Mouse (Mus musculus): ENCODE data around the gene Tpcn1. TPM values are rescaled to one million over a fixed set of nuclear protein-coding genes. Genes with fewer than 3 reads are reported as not detected.

Tpcn1 gene
- polyA plus RNA-seq, 2 experiments, result 17.8 to 19.3 TPM

GRCm38 (mm10) chr5:120566101-120566500, 22.4 kb downstream of the Tpcn1 start:
- ATAC-seq (ENCODE audit: insufficient read depth), result no peak
- peaks cover 4 to 20% of the 10 kb centered on the region in 2 experiments for H3K4me1 ChIP-seq (replicated peaks; ENCODE audit: control insufficient read depth in 2 of 2, insufficient read depth in 2 of 2, low read length in 1 of 2)
- H3K27ac ChIP-seq, result no peak overlapping the region
- H3K4me3 ChIP-seq (ENCODE audit: insufficient read depth in 1 of 2, low read depth in 2 of 2, low read length in 2 of 2), result no peak overlapping the region
- TF ChIP-seq EP300 (IDR thresholded peaks at IDR 0.05; ENCODE audit: low read depth), result no peak
- no peak for TF ChIP-seq CTCF (IDR thresholded peaks at IDR 0.05; ENCODE audit: low read depth)
- no peaks in the 10 kb centered on the region for H3K9me3 ChIP-seq (ENCODE audit: control insufficient read depth, low read length)
- no peak overlapping the region for H3K4me2 ChIP-seq (ENCODE audit: low read depth)
- DNase-seq (ENCODE audit: low read depth in 3 of 3, low spot score in 3 of 3), result no peak
- no peaks in the 10 kb centered on the region for H3K27me3 ChIP-seq (ENCODE audit: control insufficient read depth, insufficient read depth, low read length)
- WGBS (ENCODE audit: insufficient replicate concordance), result 89% methylated on average over 5 of the region's 5 CpGs
- H3K36me3 ChIP-seq (replicated peaks; ENCODE audit: control insufficient read depth, insufficient read depth, low read depth), result no peaks in the 10 kb centered on the region
- H3K9ac ChIP-seq (replicated peaks), result no peak overlapping the region

GRCm38 (mm10) chr5:120565171-120565905, 23.1 kb downstream of the Tpcn1 start:
- 71% methylated on average over 15 of the region's 15 CpGs for WGBS (ENCODE audit: insufficient replicate concordance)
- TF ChIP-seq EP300 (IDR thresholded peaks at IDR 0.05; ENCODE audit: low read depth), result no peak
- TF ChIP-seq CTCF (IDR thresholded peaks at IDR 0.05; ENCODE audit: low read depth), result no peak
- Histone ChIP-seq H3K36me3 (replicated peaks; ENCODE audit: control insufficient read depth, insufficient read depth, low read depth) (no peaks in the 10 kb centered on the region), H3K27me3 (ENCODE audit: control insufficient read depth, insufficient read depth, low read length) (no peaks in the 10 kb centered on the region), H3K4me2 (ENCODE audit: low read depth) (no peak overlapping the region), H3K27ac (no peak overlapping the region), H3K9me3 (ENCODE audit: control insufficient read depth, low read length) (no peaks in the 10 kb centered on the region), H3K9ac (replicated peaks) (no peak overlapping the region), H3K4me1 (replicated peaks; ENCODE audit: control insufficient read depth in 2 of 2, insufficient read depth in 2 of 2, low read length in 1 of 2) (peaks cover 4 to 20% of the 10 kb centered on the region in 2 experiments), H3K4me3 (ENCODE audit: insufficient read depth in 1 of 2, low read depth in 2 of 2, low read length in 2 of 2) (no peak overlapping the region)
- DNase-seq (ENCODE audit: low read depth in 3 of 3, low spot score in 3 of 3) (no peak), ATAC-seq (ENCODE audit: insufficient read depth) (peak; percentile 25; the same call in 1 of the 2 replicates)

GRCm38 (mm10) chr5:120563914-120564311, 24.6 kb downstream of the Tpcn1 start:
- Histone ChIP-seq H3K9me3 (ENCODE audit: control insufficient read depth, low read length) (no peaks in the 10 kb centered on the region), H3K27me3 (ENCODE audit: control insufficient read depth, insufficient read depth, low read length) (no peaks in the 10 kb centered on the region), H3K4me2 (ENCODE audit: low read depth) (no peak overlapping the region), H3K36me3 (replicated peaks; ENCODE audit: control insufficient read depth, insufficient read depth, low read depth) (no peaks in the 10 kb centered on the region), H3K9ac (replicated peaks) (no peak overlapping the region), H3K4me3 (ENCODE audit: insufficient read depth in 1 of 2, low read depth in 2 of 2, low read length in 2 of 2) (no peak overlapping the region), H3K4me1 (replicated peaks; ENCODE audit: control insufficient read depth in 2 of 2, insufficient read depth in 2 of 2, low read length in 1 of 2) (peaks cover 5 to 26% of the 10 kb centered on the region in 2 experiments), H3K27ac (no peak overlapping the region)
- ATAC-seq (ENCODE audit: insufficient read depth), result no peak
- DNase-seq (ENCODE audit: low read depth in 3 of 3, low spot score in 3 of 3), result no peak
- no peak for TF ChIP-seq EP300 (IDR thresholded peaks at IDR 0.05; ENCODE audit: low read depth)
- no peak for TF ChIP-seq CTCF (IDR thresholded peaks at IDR 0.05; ENCODE audit: low read depth)
- WGBS (ENCODE audit: insufficient replicate concordance), result 37% methylated on average over 4 of the region's 4 CpGs

DNA sequence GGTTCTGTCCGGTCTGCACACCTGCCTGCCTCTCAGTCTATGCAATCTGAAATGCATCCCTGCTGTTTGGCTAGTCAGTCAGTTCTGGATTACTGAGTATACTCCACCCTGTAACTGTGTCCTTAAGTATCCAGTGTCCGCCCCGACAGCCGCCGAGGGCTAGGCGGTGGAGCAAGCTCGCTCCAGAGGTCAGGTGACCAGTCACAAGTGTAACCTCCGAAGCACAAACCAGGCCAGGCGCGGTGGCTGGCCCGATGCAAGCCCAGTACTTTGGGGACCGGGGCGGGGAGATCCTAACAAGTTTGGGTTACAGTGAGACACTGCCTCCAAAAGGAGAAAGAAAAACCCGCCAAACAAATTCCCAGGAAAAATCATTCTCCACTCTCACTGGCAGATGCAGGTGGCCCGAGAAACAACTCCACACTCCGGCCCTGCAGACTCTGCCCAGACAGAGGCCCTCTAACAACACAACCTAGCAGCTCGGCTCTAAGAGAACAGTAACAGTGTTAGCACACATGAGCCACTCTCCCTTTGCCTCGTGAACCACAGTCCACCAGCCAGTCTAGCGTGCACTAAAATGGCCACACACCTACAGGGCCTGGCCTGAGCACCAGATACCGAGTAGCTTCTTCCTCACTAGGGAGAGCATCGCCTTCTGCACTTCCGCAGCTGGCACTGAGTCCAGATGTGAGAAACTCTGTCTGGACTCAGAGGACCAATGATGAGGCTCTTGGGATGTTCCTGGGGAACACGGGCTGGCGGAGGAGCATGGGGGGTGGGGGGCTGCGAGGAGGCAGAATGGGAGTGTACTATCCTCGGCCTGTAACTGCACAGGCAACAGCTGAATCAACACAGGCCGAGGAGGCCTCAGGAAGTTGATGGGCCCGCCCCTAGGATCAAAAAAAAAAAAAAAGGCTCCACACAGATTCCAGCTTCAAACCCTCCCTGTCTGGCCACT, 25.2 kb downstream of the Tpcn1 start:
- ATAC-seq (ENCODE audit: insufficient read depth) (no peak), DNase-seq (ENCODE audit: low read depth in 3 of 3, low spot score in 3 of 3) (no peak)
- WGBS (ENCODE audit: insufficient replicate concordance), result 61% methylated on average over 28 of the region's 28 CpGs
- no peaks in the 10 kb centered on the region for H3K36me3 ChIP-seq (replicated peaks; ENCODE audit: control insufficient read depth, insufficient read depth, low read depth)
- no peak for TF ChIP-seq CTCF (IDR thresholded peaks at IDR 0.05; ENCODE audit: low read depth)
- H3K9me3 ChIP-seq (ENCODE audit: control insufficient read depth, low read length), result no peaks in the 10 kb centered on the region
- H3K27ac ChIP-seq, result no peak overlapping the region
- H3K9ac ChIP-seq (replicated peaks), result no peak overlapping the region
- no peak overlapping the region for H3K4me3 ChIP-seq (ENCODE audit: insufficient read depth in 1 of 2, low read depth in 2 of 2, low read length in 2 of 2)
- H3K27me3 ChIP-seq (ENCODE audit: control insufficient read depth, insufficient read depth, low read length), result no peaks in the 10 kb centered on the region
- no peak overlapping the region for H3K4me2 ChIP-seq (ENCODE audit: low read depth)
- H3K4me1 ChIP-seq (replicated peaks; ENCODE audit: control insufficient read depth in 2 of 2, insufficient read depth in 2 of 2, low read length in 1 of 2), result peaks cover 7 to 27% of the 10 kb centered on the region in 2 experiments
